Mouse (Mus musculus) CH12.LX (cell line): Measurements from ENCODE around the gene Itih2. TPM values are rescaled to one million over a fixed set of nuclear protein-coding genes. Genes with fewer than 3 reads are reported as not detected.

Experiments
- DNase-seq: peaks from one replicate; pipeline ENCODE4 v3.0.0-alpha.2; 2013; ENCODE audit errors: extremely low read depth
- H3K27ac ChIP-seq: 2 replicates; pipeline ENCODE4 v1.5.1; 2012; ENCODE audit warnings: low read depth, mild to moderate bottlenecking, control low read depth, moderate library complexity; ENCODE audit not compliant: insufficient read depth
- H3K27me3 ChIP-seq: replicated peaks from 2 replicates; pipeline ENCODE3; 2012; ENCODE audit warnings: inconsistent platforms
- H3K36me3 ChIP-seq, 2 experiments: replicated peaks in 1 of 2; 2 replicates each; pipeline versions ENCODE3 to v1.6.1; 2012; ENCODE audit warnings: inconsistent platforms in 1 of 2, low read length in 1 of 2, mild to moderate bottlenecking in 1 of 2, mixed read lengths in 1 of 2, moderate library complexity in 1 of 2; ENCODE audit not compliant: control insufficient read depth in 1 of 2, insufficient read depth in 1 of 2
- H3K4me1 ChIP-seq, 2 experiments: 2 replicates each; pipeline ENCODE4 v1.6.1; 2012; ENCODE audit warnings: inconsistent platforms in 1 of 2, moderate library complexity in 1 of 2; ENCODE audit not compliant: insufficient read depth in 2 of 2, control insufficient read depth in 1 of 2
- H3K4me2 ChIP-seq: 2 replicates; pipeline ENCODE4 v1.6.1; 2012; ENCODE audit warnings: low read depth, mild to moderate bottlenecking, control low read depth; ENCODE audit not compliant: poor library complexity, insufficient read depth, severe bottlenecking
- H3K4me3 ChIP-seq, 3 experiments: fragments of 150-350 bp in 1 of 3; sonication (generic) in 1 of 3; replicated peaks in 1 of 3; 2 replicates each; pipeline versions ENCODE3 to v1.5.1; 2011 to 2012; ENCODE audit warnings: low read depth in 2 of 3, low read length in 2 of 3, mild to moderate bottlenecking in 2 of 3, moderate library complexity in 2 of 3, control low read depth in 1 of 3, improper control_type of control experiment in 1 of 3, inconsistent platforms in 1 of 3, mixed read lengths in 1 of 3; ENCODE audit not compliant: poor library complexity in 1 of 3
- H3K79me2 ChIP-seq: replicated peaks from 2 replicates; pipeline ENCODE4 v1.6.1; 2012; ENCODE audit warnings: mild to moderate bottlenecking, moderate library complexity; ENCODE audit not compliant: control insufficient read depth, poor library complexity, insufficient read depth, severe bottlenecking; ENCODE audit errors: extremely low read depth
- H3K9ac ChIP-seq: 2 replicates; pipeline ENCODE4 v1.6.1; 2012; ENCODE audit warnings: low read depth, mild to moderate bottlenecking, control low read depth, moderate library complexity; ENCODE audit not compliant: insufficient read depth
- H3K9me3 ChIP-seq: replicated peaks from 2 replicates; pipeline ENCODE3; 2012; ENCODE audit warnings: low read length, inconsistent platforms, mixed read lengths
- BHLHE40 ChIP-seq: IDR thresholded peaks from 2 replicates; pipeline ENCODE4 v1.6.1; 2011; ENCODE audit warnings: mild to moderate bottlenecking, low read depth, low read length, improper control_type of control experiment
- CHD2 ChIP-seq: IDR thresholded peaks from 2 replicates; pipeline ENCODE4 v1.6.1; 2011; ENCODE audit warnings: low read length, improper control_type of control experiment
- ELF1 ChIP-seq: IDR thresholded peaks from 2 replicates; pipeline ENCODE4 v1.6.1; 2014; ENCODE audit warnings: low read depth, mild to moderate bottlenecking, inconsistent platforms, low read length, improper control_type of control experiment
- EP300 ChIP-seq: IDR thresholded peaks from 2 replicates; pipeline ENCODE4 v1.6.1; 2011; ENCODE audit warnings: low read length, improper control_type of control experiment
- GABPA ChIP-seq: IDR thresholded peaks from 2 replicates; pipeline ENCODE4 v1.6.1; 2012; ENCODE audit warnings: low read depth, low read length, improper control_type of control experiment, inconsistent platforms; ENCODE audit not compliant: insufficient replicate concordance
- HCFC1 ChIP-seq: IDR thresholded peaks from 2 replicates; pipeline ENCODE4 v1.6.1; 2012; ENCODE audit warnings: low read depth, mild to moderate bottlenecking, inconsistent platforms, low read length, improper control_type of control experiment
- JUN ChIP-seq: IDR thresholded peaks from 2 replicates; pipeline ENCODE4 v1.6.1; 2011; ENCODE audit warnings: low read depth, mild to moderate bottlenecking, low read length, improper control_type of control experiment, moderate library complexity; ENCODE audit not compliant: insufficient read depth
- JUND ChIP-seq: conservative IDR thresholded peaks from 2 replicates; pipeline ENCODE4 v1.6.1; 2011; ENCODE audit warnings: low read depth, low read length, improper control_type of control experiment
- MEF2A ChIP-seq: IDR thresholded peaks from 2 replicates; pipeline ENCODE4 v1.6.1; 2014; ENCODE audit warnings: low read depth, mild to moderate bottlenecking, inconsistent platforms, low read length, improper control_type of control experiment, borderline replicate concordance
- MYC ChIP-seq: IDR thresholded peaks from 2 replicates; pipeline ENCODE4 v1.6.1; 2011; ENCODE audit warnings: low read depth, mild to moderate bottlenecking, improper control_type of control experiment, low read length
- NELFE ChIP-seq: IDR thresholded peaks from 2 replicates; pipeline ENCODE4 v1.6.1; 2011; ENCODE audit warnings: low read depth, low read length, improper control_type of control experiment
- PAX5 ChIP-seq: IDR thresholded peaks from 2 replicates; pipeline ENCODE4 v1.6.1; 2012; ENCODE audit warnings: low read length, inconsistent platforms, mixed read lengths
- POLR2A ChIP-seq: IDR thresholded peaks from 2 replicates; pipeline ENCODE4 v1.6.1; 2011; ENCODE audit warnings: low read depth, mild to moderate bottlenecking, improper control_type of control experiment, low read length
- RCOR1 ChIP-seq: conservative IDR thresholded peaks from 2 replicates; pipeline ENCODE4 v1.6.1; 2012; ENCODE audit warnings: low read depth, mild to moderate bottlenecking, inconsistent platforms, low read length, improper control_type of control experiment
- SIN3A ChIP-seq: IDR thresholded peaks from 2 replicates; pipeline ENCODE4 v1.6.1; 2012; ENCODE audit warnings: low read length, improper control_type of control experiment, inconsistent platforms
- TBP ChIP-seq: conservative IDR thresholded peaks from 2 replicates; pipeline ENCODE4 v1.6.1; 2011; ENCODE audit warnings: low read depth, low read length, improper control_type of control experiment
- TCF12 ChIP-seq: IDR thresholded peaks from 2 replicates; pipeline ENCODE4 v1.6.1; 2014; ENCODE audit warnings: low read depth, mild to moderate bottlenecking, inconsistent platforms, low read length, improper control_type of control experiment
- USF2 ChIP-seq: conservative IDR thresholded peaks from 2 replicates; pipeline ENCODE4 v1.6.1; 2011; ENCODE audit warnings: low read depth, low read length, improper control_type of control experiment
- ZC3H11A ChIP-seq: IDR thresholded peaks from 2 replicates; pipeline ENCODE4 v1.6.1; 2012; ENCODE audit warnings: low read depth, mild to moderate bottlenecking, inconsistent platforms, low read length, improper control_type of control experiment
- ZNF384 ChIP-seq: IDR thresholded peaks from 2 replicates; pipeline ENCODE4 v1.6.1; 2012; ENCODE audit warnings: low read depth, low read length, improper control_type of control experiment, inconsistent platforms
- dilution Hi-C: fragments of 300-500 bp; cut with MboI; formaldehyde crosslinking; loops from 2 replicates; pipeline ENCODE4 v1.14.3; 2020; ENCODE audit warnings: low sequenced_read_pairs; ENCODE audit not compliant: extremely low pct_unique_long_range_greater_than_20kb, extremely low pct_ligation_motif_present
- in situ Hi-C: fragments of 300-500 bp; cut with MboI; formaldehyde crosslinking; loops from 3 replicates; pipeline ENCODE4 v1.14.3; 2019; ENCODE audit warnings: low sequenced_read_pairs, low pct_ligation_motif_present, low pct_unique_long_range_greater_than_20kb, mixed read lengths
- polyA plus RNA-seq: library from polyadenylated mRNA; unstranded; fragments of >175 nt; gene quantifications from 2 replicates; pipeline ENCODE4 v1.2.1, GENCODE M21; 2012; ENCODE audit warnings: low read depth; ENCODE audit not compliant: insufficient read length
- total RNA-seq, 2 experiments: library from RNA; depleted of rRNA; stranded (reverse); fragments of 300-350 nt in 1 of 2; fragments of >200 nt in 1 of 2; gene quantifications; 2 replicates each; pipeline ENCODE4 v1.2.3; 2012 to 2014

Itih2 gene
- total and polyA plus RNA-seq, 3 experiments: not detected

GRCm38 (mm10) chr2:10152590-10152989, 21.4 kb upstream of the Itih2 start:
- Histone ChIP-seq H3K9me3 (no peaks in the 10 kb centered on the region), H3K36me3 (no peaks in the 10 kb centered on the region), H3K27ac (no peak overlapping the region), H3K9ac (no peak overlapping the region), H3K4me2 (peak overlapping the region; percentile 52; the same call in 1 of the 2 replicates), H3K79me2 (no peaks in the 10 kb centered on the region), H3K4me1 (peaks cover 13 to 18% of the 10 kb centered on the region in 2 experiments), H3K4me3 (no peak overlapping the region), H3K27me3 (no peaks in the 10 kb centered on the region)
- DNase-seq: peak; percentile 24
- dilution Hi-C loops (no loop called here), in situ Hi-C loops (no loop called here)
- TF ChIP-seq HCFC1 (no peak), EP300 (peak; percentile 21; the same call in 1 of the 2 replicates), TBP (no peak), CHD2 (peak; percentile 18; the same call in 1 of the 2 replicates), ELF1 (no peak), MEF2A (0 out of 2 replicates have a peak, but pooled peaks have one; percentile 49), JUN (no peak)

GRCm38 (mm10) chr2:10147176-10147575, 16.0 kb upstream of the Itih2 start:
- TF ChIP-seq USF2 (no peak), JUND (no peak), POLR2A (no peak), JUN (no peak), NELFE (no peak), EP300 (no peak), MYC (no peak), BHLHE40 (no peak), GABPA (no peak), SIN3A (no peak), PAX5 (no peak), TCF12 (no peak), ZNF384 (no peak), ZC3H11A (no peak), RCOR1 (no peak), ELF1 (no peak)
- TF ChIP-seq, all 38 proteins: peak for 0
- in situ Hi-C loops (loop anchor here (10.0 kb wide), 1 partner anchor 148 kb away; no protein-coding TSS in a partner anchor), dilution Hi-C loops (no loop called here)
- Histone ChIP-seq H3K27ac (no peak overlapping the region), H3K4me1 (peaks cover 2 to 5% of the 10 kb centered on the region in 2 experiments), H3K27me3 (no peaks in the 10 kb centered on the region), H3K4me3 (no peak overlapping the region), H3K9ac (no peak overlapping the region), H3K4me2 (no peak overlapping the region), H3K36me3 (no peaks in the 10 kb centered on the region), H3K79me2 (no peaks in the 10 kb centered on the region), H3K9me3 (no peaks in the 10 kb centered on the region)
- DNase-seq: no peak
